Mouse (Mus musculus): ENCODE data around the gene Myo1e.

GRCm38 (mm10) chr9:70351570-70352277 lies 144.6 kb downstream of the Myo1e start:
- TF ChIP-seq POLR2A (IDR thresholded peaks at IDR 0.05; ENCODE audit: low read depth, low read length): no peak
- TF ChIP-seq CTCF (IDR thresholded peaks at IDR 0.05; ENCODE audit: extremely low read depth, insufficient read depth, insufficient read length, insufficient replicate concordance): no peak

Data from spleen, adult 2 months (tissue).